Mouse (Mus musculus): ENCODE results near the gene D430041D05Rik.

Gene D430041D05Rik

GRCm38 (mm10) chr2:104191723-104192122 is 219.1 kb downstream of the D430041D05Rik start:
- Histone ChIP-seq H3K4me3 (replicated peaks; ENCODE audit: low read length) (no peak overlapping the region), H3K4me1 (replicated peaks; ENCODE audit: low read depth, low read length) (peaks cover under 1% of the 10 kb centered on the region; the same call in 1 of the 2 replicates), H3K36me3 (ENCODE audit: insufficient read depth, low read length) (no peaks in the 10 kb centered on the region), H3K27me3 (ENCODE audit: insufficient read depth, low read length) (0 out of 2 replicates have a peak, but pooled peaks cover 3% of the 10 kb centered on the region), H3K9me3 (ENCODE audit: low read length) (peaks cover 7% of the 10 kb centered on the region; the same call in 1 of the 2 replicates)
- TF ChIP-seq CTCF (conservative IDR thresholded peaks at IDR 0.05; ENCODE audit: low read length) (no peak), NANOG (IDR thresholded peaks at IDR 0.05; ENCODE audit: borderline replicate concordance, low read length) (no peak)

DNA sequence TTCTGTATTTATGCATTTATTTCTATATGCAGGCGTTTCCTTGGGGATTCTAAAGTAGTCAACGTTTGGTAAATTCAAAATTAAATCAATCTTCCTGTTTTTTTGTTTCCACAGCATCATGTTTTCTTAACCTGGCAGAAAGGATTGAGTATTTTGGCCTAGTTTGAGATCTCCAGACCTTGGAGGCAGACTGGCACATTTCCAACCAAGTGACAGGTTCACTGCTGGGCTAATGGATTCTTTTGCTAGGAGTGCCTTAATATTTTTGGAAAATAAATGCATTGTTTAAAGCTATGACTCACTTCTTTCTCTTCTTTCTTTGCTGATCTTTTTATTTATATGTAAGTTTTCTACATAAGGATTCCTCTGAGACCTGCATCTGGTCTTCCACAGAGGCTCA is 222.0 kb downstream of the D430041D05Rik start:
- Histone ChIP-seq H3K27me3 (ENCODE audit: insufficient read depth, low read length) (no peaks in the 10 kb centered on the region), H3K9me3 (ENCODE audit: low read length) (peaks cover 7% of the 10 kb centered on the region; the same call in 1 of the 2 replicates), H3K36me3 (ENCODE audit: insufficient read depth, low read length) (no peaks in the 10 kb centered on the region), H3K4me1 (replicated peaks; ENCODE audit: low read depth, low read length) (no peaks in the 10 kb centered on the region), H3K4me3 (replicated peaks; ENCODE audit: low read length) (no peak overlapping the region)
- TF ChIP-seq POU5F1 (IDR thresholded peaks at IDR 0.05; ENCODE audit: borderline replicate concordance, low read length) (no peak), NANOG (IDR thresholded peaks at IDR 0.05; ENCODE audit: borderline replicate concordance, low read length) (no peak), CTCF (conservative IDR thresholded peaks at IDR 0.05; ENCODE audit: low read length) (no peak)

DNA sequence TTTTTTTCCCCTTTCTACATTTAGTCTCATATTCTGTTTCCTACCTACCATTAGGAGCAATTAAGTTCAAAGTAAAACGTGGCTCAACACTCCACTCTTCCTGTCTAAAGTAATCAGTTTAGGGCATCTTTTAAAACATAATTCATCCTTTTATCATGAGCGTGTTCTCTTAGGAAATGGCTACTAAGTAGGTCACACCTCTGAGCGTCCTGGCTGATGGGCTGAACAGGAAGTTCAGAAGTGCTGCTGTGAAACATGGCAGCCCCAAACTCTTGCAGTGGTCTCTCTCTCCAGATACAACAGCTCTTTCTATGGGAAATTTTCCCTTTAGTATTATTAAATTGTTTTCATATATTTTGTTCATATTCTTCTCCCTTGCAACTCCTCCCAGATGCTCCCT is 223.7 kb downstream of the D430041D05Rik start:
- Histone ChIP-seq H3K27me3 (ENCODE audit: insufficient read depth, low read length) (no peaks in the 10 kb centered on the region), H3K36me3 (ENCODE audit: insufficient read depth, low read length) (no peaks in the 10 kb centered on the region), H3K9me3 (ENCODE audit: low read length) (peaks cover 7% of the 10 kb centered on the region; the same call in 1 of the 2 replicates), H3K4me1 (replicated peaks; ENCODE audit: low read depth, low read length) (no peaks in the 10 kb centered on the region), H3K4me3 (replicated peaks; ENCODE audit: low read length) (no peak overlapping the region)
- TF ChIP-seq POU5F1 (IDR thresholded peaks at IDR 0.05; ENCODE audit: borderline replicate concordance, low read length) = no peak
- TF ChIP-seq NANOG (IDR thresholded peaks at IDR 0.05; ENCODE audit: borderline replicate concordance, low read length) = no peak
- TF ChIP-seq CTCF (conservative IDR thresholded peaks at IDR 0.05; ENCODE audit: low read length) = no peak

GRCm38 (mm10) chr2:104185616-104186015 is 225.2 kb downstream of the D430041D05Rik start:
- TF ChIP-seq NANOG (IDR thresholded peaks at IDR 0.05; ENCODE audit: borderline replicate concordance, low read length) (no peak), POU5F1 (IDR thresholded peaks at IDR 0.05; ENCODE audit: borderline replicate concordance, low read length) (no peak), CTCF (conservative IDR thresholded peaks at IDR 0.05; ENCODE audit: low read length) (no peak)
- Histone ChIP-seq H3K27me3 (ENCODE audit: insufficient read depth, low read length) (no peaks in the 10 kb centered on the region), H3K4me1 (replicated peaks; ENCODE audit: low read depth, low read length) (no peaks in the 10 kb centered on the region), H3K4me3 (replicated peaks; ENCODE audit: low read length) (no peak overlapping the region), H3K36me3 (ENCODE audit: insufficient read depth, low read length) (no peaks in the 10 kb centered on the region), H3K9me3 (ENCODE audit: low read length) (peaks cover 7% of the 10 kb centered on the region; the same call in 1 of the 2 replicates)

- no peak for TF ChIP-seq NANOG (IDR thresholded peaks at IDR 0.05; ENCODE audit: borderline replicate concordance, low read length)
- TF ChIP-seq CTCF (conservative IDR thresholded peaks at IDR 0.05; ENCODE audit: low read length) = no peak
- no peak for TF ChIP-seq POU5F1 (IDR thresholded peaks at IDR 0.05; ENCODE audit: borderline replicate concordance, low read length)
- no peak overlapping the region for H3K4me3 ChIP-seq (replicated peaks; ENCODE audit: low read length)
- H3K9me3 ChIP-seq (ENCODE audit: low read length) = peaks cover 7% of the 10 kb centered on the region; the same call in 1 of the 2 replicates
- no peaks in the 10 kb centered on the region for H3K27me3 ChIP-seq (ENCODE audit: insufficient read depth, low read length)
- no peaks in the 10 kb centered on the region for H3K4me1 ChIP-seq (replicated peaks; ENCODE audit: low read depth, low read length)
- no peaks in the 10 kb centered on the region for H3K36me3 ChIP-seq (ENCODE audit: insufficient read depth, low read length)
Measured at GRCm38 (mm10) chr2:104184296-104184695, 226.5 kb downstream of the D430041D05Rik start.

- no peaks in the 10 kb centered on the region for H3K4me1 ChIP-seq (replicated peaks; ENCODE audit: low read depth, low read length)
- no peak for TF ChIP-seq CTCF (conservative IDR thresholded peaks at IDR 0.05; ENCODE audit: low read length)
- TF ChIP-seq NANOG (IDR thresholded peaks at IDR 0.05; ENCODE audit: borderline replicate concordance, low read length) = no peak
- no peak for TF ChIP-seq POU5F1 (IDR thresholded peaks at IDR 0.05; ENCODE audit: borderline replicate concordance, low read length)
- peaks cover 6% of the 10 kb centered on the region; the same call in 1 of the 2 replicates for H3K9me3 ChIP-seq (ENCODE audit: low read length)
- no peaks in the 10 kb centered on the region for H3K27me3 ChIP-seq (ENCODE audit: insufficient read depth, low read length)
- no peaks in the 10 kb centered on the region for H3K36me3 ChIP-seq (ENCODE audit: insufficient read depth, low read length)
- no peak overlapping the region for H3K4me3 ChIP-seq (replicated peaks; ENCODE audit: low read length)
Measured at GRCm38 (mm10) chr2:104183246-104183845, 227.5 kb downstream of the D430041D05Rik start.

- Histone ChIP-seq H3K4me3 (replicated peaks; ENCODE audit: low read length) (no peak overlapping the region), H3K27me3 (ENCODE audit: insufficient read depth, low read length) (peaks cover 11% of the 10 kb centered on the region), H3K9me3 (ENCODE audit: low read length) (no peaks in the 10 kb centered on the region), H3K36me3 (ENCODE audit: insufficient read depth, low read length) (no peaks in the 10 kb centered on the region), H3K4me1 (replicated peaks; ENCODE audit: low read depth, low read length) (peaks cover 9% of the 10 kb centered on the region)
- TF ChIP-seq POU5F1 (IDR thresholded peaks at IDR 0.05; ENCODE audit: borderline replicate concordance, low read length) = no peak
- no peak for TF ChIP-seq NANOG (IDR thresholded peaks at IDR 0.05; ENCODE audit: borderline replicate concordance, low read length)
- TF ChIP-seq CTCF (conservative IDR thresholded peaks at IDR 0.05; ENCODE audit: low read length) = no peak
Measured at GRCm38 (mm10) chr2:104179636-104180035, 231.2 kb downstream of the D430041D05Rik start.

GRCm38 (mm10) chr2:104178251-104178650 is 232.6 kb downstream of the D430041D05Rik start:
- Histone ChIP-seq H3K36me3 (ENCODE audit: insufficient read depth, low read length) (no peaks in the 10 kb centered on the region), H3K27me3 (ENCODE audit: insufficient read depth, low read length) (peaks cover 11% of the 10 kb centered on the region), H3K4me3 (replicated peaks; ENCODE audit: low read length) (no peak overlapping the region), H3K9me3 (ENCODE audit: low read length) (no peaks in the 10 kb centered on the region), H3K4me1 (replicated peaks; ENCODE audit: low read depth, low read length) (peaks cover 9% of the 10 kb centered on the region)
- no peak for TF ChIP-seq NANOG (IDR thresholded peaks at IDR 0.05; ENCODE audit: borderline replicate concordance, low read length)
- TF ChIP-seq POU5F1 (IDR thresholded peaks at IDR 0.05; ENCODE audit: borderline replicate concordance, low read length) = no peak
- TF ChIP-seq CTCF (conservative IDR thresholded peaks at IDR 0.05; ENCODE audit: low read length) = no peak
